Mouse (Mus musculus) gastrocnemius, adult 8-10 months (tissue): ENCODE results near the gene H2afy. TPM values are rescaled to one million over a fixed set of nuclear protein-coding genes. Genes with fewer than 3 reads are reported as not detected.
"Not testable (repeated sequence)": the region's sequence is repeated elsewhere in the genome, so short reads cannot be mapped to it uniquely, and the experiment has no call there.

ENCODE experiments used
- DNase-seq, 2 experiments: peaks; one replicate each; pipeline ENCODE4 v3.0.0; 2022; ENCODE audit warnings: low spot score in 2 of 2
- total RNA-seq, 4 experiments: library from RNA; stranded (reverse); gene quantifications; 2 replicates each; pipeline ENCODE4 v1.2.4; 2022

Gene H2afy
- total RNA-seq, 4 experiments from 2014 or later: 56.9 to 69.8 (median 60.2) TPM

DNA sequence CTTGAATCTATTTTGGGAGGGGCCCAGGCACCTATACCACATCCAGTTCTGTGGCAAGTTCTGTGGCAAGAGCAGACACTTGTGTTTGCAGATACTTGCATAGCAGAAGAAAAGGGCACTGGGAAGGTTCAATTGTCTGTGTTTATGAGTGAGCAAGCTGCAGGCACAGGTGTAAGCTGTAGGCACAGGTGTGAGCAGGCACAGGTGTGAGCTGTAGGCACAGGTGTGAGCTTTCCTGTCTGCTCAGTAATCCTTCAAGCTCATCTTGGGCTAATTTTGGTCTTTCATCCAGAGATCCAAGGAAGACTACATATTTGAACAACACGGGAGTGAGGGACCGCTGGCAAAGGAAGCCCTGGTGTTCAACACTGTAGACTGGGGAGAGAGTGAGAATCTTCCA, 56.5 kb downstream of the H2afy start:
- no peak for DNase-seq

DNA sequence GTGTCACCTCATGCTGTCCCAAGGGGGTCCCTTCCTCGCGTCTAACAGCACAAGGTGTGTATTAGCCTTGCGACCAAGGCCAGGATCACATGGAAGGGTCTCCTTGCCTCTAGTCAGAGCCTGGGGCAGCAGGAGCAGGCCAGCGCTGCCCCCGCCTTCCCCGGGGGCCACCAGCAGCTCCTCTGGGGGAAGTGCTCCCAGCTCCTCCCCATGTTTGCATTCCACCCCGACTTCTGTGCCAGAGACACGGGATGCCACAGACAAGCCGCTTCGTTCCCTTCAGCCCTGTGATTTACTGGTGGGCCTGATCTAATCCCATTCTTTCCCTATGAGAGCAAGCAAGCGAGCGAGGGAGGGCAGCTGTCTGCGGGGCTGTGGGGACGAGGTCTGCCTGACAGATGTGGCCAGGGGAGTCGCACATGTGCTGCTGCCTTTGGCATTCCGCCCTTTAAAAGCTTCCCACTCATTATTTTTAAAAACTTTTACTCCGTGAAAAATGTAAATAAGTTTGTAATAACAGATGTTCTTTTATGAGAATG, 57.4 kb downstream of the H2afy start:
- no peak for DNase-seq

DNA sequence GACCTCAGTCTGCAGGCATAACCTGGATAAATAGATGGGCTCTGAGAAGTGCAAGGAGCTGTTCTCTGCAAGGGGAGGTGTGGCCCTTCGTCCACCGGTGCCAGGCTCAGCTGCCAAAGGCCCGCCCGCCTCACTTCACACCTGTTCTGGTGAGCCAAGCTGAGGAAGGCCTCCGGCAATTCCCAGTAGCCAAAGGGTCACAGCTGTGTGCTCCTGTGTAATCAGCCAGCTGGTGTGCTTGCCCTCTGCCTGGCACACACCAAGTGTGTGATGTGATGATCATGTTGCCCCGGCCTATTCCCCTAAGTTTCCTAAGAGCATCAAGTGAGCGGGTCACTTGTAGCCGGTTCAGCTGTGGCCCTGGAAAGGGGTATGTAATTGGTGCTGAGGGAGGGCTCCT, 60.2 kb downstream of the H2afy start:
- DNase-seq: peak in 1 of 2 experiments; percentile 53

DNA sequence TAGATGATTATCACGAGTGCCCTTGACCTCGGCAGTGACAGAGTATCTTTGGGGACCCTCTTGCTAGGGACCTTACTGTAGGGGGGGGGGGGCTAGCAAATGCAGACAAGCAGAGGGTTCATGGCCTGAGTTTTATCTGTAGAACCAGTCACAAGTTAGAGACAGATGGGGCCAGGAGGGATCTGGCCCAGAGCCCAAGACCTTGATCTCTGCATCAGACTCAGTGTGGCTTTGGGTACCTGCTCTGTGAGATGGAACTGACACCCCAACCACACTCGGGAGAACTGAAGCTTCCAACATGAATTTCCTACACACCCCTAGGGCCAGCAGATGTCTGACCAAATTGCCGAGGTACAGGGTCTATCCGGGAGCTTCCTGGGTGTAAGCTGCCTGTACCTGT, 63.0 kb downstream of the H2afy start:
- DNase-seq: no peak

DNA sequence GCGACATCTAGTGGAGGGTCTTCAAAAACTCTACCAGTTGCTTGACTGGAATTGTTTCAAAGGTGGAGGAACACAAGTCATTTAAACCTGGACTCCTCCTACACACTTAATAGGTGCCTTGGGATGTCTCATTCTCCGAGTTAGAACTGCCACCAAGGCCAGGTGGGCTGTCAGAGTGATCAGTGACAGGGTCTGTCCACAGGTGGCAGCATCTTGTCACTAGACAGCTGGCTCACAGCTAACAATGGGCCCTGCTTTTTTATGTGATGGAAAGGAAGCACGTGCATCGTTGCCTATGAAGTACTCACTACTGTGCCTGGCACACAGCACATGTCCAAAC, 63.9 kb downstream of the H2afy start:
- no peak for DNase-seq

DNA sequence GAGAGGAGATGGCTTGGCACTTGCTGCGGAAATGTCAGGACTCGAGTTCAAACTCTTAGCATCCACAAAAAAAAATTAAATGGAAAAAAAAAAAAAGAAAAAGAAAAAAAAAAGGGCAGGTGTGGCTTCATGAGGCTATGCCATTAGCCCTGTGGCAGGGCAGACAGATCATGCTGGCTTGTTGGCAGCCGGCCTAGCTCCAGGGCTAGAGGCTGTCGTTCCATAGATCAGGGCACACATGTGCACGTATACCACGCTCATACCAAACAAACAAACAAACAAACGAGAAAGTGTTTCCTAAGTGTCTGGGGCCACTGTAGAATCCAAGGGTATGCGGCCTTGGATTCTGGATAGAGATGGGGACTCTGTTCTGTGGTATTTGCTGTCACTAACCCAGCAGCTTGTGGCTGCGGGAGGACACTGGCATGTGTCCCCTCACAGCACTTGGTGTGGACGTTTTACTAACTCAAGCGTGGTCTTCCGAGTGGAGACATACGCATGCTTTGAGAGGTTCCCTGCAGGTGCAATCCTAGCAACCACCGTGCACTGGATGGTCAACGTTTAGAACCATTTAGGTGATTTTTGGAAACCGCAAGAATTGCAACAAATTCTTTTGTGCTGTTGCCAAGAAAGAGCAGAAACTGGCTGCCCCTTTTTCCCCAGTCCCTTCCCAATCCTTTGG, 64.4 kb downstream of the H2afy start:
- DNase-seq: no peak

DNA sequence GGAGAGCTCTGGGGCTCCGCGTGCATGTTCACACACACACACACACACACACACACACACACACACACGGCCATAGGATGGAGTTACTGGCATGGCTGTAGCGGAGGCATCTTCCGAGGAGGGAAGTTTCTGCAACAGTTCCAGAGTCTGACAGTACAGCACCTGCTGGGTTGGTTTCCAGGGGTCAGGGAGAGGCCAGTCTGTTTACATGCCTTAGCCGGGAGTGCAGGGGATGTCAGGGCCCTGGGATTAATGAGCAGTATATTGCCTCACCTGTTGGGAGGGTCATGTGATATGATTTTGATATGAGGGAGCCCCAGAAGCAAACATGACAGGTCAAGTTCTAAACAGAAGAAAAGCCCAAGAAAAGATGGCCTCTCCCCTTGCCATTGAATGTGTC, 66.5 kb downstream of the H2afy start:
- DNase-seq: no peak

DNA sequence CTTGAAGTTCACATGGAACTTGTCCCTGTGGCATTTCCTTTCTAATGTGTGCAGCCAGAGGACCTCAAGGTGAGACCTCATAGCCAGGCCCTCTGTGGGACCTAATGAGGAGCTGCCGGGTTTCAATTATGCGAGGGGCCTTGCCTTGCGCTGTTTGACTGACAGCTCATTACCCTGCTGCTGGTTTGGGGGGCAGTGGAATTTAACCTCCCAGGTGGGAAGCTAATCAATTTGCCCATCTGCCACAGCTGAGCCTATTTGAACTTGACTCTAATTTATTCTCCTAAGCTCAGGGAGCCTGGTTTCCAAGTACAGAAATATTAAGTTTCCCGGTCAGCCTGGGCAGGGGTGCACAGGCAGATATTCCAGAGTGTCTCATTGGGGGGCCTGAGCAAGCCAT, 67.6 kb downstream of the H2afy start:
- DNase-seq: no peak

DNA sequence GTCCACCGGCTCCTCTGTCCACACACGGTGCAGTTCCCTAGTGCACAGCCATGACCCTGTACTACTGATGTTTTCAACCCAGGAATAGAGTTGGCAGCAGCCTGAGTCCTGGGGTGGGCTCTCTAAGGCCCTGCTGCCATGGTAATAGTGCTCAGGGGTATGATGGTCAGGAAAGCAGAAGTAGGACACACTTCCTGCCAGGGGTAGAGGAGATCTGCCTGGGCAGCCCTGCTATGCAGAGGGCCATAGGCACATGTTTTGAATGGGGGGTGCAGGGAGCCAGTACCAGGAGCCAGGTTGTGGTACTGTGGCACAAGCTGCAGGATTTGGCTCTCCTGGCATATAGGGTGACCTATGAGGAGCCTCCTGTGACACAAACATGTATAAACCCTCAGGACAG, 69.3 kb downstream of the H2afy start:
- DNase-seq: no peak

DNA sequence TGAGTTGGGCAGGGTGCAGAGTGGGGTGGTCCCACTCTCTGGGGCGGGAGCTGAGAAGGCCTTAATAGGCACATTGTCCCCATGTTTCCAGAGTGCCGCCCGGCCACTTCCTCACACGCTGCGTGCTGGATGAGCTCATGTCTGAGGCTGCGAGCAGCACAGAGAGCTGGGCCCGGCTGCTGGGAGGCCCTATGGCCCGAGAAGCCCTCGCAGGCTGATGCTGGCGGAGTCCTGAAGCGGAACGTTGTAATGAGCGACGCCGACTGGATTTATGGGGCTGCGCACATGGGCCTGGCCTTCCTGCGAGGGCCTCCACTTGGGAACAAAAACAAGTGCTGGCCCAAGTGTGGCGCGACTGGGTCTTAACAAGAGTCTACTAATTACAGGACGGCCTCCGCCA, 70.0 kb downstream of the H2afy start:
- no peak for DNase-seq

DNA sequence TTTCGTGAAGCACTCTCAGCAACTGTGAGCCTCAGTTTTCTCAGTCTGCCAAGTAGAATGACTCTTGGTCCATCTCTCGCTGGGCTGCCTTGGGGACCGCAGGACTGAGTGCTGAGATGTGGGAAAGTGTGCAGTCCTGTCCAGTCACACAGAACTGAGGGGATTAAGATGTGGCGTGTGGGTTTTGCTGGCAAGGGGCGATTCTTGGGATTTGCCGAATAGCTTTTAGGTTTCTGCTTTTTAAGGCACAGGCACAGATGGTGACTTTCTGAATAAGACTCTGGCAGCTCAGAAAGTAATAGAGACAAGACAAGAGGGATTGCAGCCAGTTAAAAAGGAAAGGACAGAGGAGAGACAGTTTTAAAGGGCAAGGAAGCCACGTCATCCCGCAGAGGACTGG, 78.4 kb downstream of the H2afy start:
- DNase-seq: no peak

DNA sequence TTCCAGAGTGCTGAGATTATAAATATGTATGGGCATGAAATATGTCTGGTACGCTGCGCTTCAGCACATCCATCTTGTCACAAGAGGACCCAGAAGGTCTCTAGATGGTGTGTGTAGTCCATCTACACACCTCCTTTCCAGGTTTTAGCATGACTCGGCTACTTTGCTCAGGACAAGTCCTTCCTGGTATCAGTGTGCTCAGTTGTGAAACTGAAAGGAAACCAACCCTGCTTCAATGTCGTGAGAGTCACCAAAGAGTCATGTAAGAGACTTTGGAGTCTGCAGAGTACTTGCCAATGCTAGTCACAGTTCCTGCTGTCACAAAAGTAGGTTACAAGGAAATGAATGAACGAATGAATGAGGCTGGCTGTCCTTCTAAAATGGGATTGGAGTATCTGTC, 80.4 kb downstream of the H2afy start:
- DNase-seq: no peak

DNA sequence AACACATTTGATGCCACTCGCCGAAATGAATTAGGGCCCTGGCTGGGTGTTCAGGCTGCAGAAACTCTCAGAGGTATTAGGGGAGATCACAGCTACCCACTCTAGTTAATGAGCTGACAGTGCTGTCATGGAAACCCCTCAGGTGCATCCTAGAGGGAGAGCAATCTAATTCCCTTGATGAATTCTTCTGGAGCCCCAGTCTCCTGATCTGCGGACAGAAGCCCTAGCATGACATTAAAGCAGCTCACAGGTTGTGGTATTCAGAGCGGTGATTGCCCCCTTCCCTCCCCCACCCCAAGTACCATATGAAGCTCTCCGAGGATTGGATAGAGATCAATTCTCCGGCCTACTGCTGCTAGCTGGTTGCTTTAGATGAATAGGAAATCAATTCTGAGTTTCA, 82.1 kb downstream of the H2afy start:
- DNase-seq: no peak

DNA sequence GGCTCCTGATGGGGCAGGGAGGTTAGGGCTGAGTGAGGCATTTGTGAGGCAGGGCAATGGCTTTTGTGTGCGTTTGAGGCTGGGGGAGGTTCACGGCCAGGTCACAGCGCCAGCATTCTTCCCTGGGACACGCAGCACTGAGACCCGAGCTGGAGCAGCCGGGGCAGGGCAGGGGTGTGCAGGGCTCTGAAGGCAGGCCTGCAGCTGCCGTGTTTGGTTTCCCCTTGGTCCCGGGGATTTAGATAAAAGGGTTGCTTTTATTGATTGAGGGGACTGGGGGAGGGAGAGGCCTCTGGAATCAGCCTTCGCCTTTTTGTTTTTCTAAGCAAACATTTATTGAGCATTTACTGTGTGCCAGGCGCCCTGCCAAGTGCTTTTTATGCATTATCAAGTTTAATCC, 83.4 kb downstream of the H2afy start:
- DNase-seq: no peak

DNA sequence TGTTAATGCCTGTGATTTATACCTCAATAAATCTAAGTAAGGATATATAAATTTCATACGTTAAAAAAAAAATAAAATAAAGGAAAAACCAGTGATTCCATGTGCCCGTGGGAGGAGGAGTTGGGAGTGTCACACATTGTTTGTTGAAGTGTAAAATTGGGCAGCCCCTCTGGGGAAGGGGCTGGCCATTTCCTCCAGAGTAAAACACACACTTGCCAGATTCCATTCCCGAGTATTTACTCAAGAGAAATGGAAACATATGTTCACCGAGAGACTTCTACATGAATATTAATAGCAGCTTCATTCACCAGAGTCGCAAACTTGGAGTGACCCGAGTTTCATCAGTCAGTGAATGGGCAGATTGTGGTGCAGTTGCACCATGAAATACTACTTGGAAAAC, 85.9 kb downstream of the H2afy start:
- DNase-seq: no peak

DNA sequence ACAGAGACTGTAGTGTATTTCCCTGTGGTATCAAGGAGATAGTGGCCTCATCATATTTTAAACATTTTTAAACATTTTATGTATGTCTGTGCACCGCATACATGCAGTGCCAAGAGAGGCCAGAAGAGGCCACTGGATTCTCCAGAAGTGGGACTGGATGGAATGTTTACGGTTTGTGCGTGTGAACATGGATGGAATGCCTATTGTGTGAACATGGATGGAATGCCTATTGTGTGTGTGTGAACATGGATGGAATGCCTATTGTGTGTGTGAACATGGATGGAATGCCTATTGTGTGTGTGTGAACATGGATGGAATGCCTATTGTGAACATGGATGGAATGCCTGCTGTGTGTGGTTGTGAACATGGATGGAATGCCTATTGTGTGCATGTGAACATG, 93.9 kb downstream of the H2afy start:
- no peak for DNase-seq

DNA sequence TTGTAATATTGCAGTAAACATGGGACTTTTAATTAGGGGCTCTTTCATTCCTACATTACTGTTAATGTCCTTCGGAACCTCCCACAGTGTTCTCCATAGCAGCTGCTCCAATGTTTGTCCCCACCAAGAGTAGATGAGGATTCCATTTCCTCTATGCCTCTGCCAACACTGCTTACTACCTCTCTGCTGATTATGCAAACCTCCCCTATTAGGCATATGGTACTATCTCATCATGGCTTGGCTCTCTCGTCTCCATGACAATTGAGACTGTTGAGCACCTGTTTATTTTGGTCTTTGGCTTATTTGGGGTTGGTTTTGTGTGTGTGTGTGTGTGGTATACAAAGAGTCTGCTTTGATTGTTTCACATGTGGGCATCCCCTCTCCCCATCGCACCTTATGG, 95.5 kb downstream of the H2afy start:
- DNase-seq: no peak

DNA sequence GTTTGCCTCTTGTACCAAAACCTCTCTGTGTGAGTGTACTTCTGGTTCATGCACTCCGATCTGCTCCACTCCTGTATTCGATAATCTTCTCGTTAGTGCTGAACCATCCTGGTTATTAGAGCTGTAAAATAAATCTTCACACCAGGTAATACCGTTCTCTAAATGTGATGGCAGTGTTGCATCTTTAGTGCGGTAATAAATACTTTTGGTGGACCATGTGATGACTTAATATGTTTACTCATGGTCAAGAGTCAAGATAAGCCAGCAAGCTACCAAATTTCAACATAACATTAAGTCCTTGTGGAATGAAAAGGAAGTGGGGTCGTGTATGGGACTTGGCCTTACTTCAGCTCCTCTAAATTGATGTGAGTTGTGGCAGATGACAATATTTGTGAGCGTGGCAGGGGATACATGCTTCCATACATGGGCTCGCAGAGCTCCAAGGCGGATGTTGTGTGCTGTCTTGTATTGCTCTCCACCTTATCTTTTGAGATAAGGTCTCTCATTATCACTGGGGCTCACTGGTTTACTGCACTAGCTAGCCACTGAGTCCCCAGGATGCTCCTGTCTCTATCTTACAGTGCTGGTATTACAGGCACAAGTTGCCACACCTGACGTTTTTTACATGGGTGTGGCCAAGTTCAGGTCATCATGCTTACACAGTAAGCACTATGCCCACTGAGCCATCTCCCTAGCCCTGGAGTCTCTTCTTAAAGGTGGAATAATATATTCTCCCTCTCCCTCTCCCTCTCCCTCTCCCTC, 96.4 kb downstream of the H2afy start:
- DNase-seq: no peak

DNA sequence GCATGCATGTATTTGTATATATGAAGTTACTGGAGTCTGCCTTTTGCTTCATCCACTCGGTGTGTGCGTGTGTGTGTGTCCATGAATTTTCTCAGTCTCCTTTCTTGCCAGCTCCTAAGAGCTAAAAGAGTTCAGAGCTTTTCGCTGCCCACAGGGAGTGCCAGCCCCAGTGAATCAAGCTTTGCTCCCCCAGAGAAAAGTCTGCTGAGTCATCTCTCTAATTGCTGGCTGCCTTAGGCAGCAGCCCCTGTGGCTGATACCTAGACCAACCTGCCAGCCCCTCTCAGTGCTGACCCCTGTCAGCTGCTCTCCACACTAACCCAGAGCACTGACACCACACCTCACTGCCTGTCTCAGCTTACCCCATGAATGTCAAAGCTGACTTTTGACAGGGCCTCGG, 107.2 kb downstream of the H2afy start:
- DNase-seq: no peak

DNA sequence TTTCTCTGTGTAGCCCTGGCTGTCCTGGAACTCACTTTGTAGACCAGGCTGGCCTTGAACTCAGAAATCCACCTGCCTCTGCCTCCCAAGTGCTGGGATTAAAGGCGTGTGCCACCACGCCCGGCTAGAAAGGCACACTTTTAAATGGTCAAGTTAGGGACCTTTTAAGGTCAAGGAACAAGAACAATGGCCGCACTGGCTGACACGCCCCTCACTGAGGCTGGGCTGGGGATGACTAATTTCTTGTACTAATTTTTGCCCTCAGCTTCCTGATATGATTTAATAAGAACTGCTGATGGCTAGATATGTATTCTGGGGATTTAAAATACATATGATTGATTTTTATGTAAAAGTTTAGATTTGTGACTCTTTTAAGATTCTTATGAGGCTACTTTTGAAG, 108.2 kb downstream of the H2afy start:
- not testable (repeated sequence) for DNase-seq

DNA sequence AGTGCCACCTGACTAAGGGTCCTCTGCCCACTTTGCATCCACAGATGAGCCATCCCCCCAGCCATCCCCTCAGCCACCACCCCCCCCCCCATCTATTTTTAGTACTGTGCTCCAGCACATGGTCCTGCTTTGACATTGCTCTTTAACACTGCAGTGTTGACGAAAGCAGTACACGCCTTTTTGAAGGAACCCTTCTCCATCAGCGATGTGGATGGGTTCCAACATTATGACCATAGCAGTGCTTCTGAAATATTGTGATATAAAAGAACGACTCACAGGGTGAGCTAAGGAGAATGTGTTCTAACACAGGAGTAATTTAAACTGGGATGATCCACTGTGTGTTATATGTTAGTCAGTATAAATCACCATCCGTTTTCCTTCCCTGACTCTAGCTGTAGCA, 109.5 kb downstream of the H2afy start:
- DNase-seq: no peak

DNA sequence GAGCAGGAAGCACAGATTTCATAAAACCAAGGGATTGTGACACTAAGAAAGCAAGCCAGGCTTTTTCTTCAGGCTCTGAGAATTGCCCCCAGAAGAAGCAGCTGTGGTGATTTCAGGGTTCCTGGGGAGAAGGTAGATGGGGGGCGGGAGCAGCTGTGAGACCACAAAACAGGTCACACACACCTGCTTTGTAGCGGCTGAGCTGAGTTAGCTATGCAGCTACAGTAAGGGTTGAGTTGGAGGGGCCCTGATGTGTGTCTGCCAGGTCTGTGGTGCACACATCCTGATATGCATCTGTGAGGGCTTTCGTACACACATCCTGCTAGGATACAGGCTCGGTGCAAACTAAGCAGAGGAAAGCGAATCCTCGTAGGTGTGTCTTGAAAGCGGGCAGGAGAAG, 110.1 kb downstream of the H2afy start:
- no peak for DNase-seq

DNA sequence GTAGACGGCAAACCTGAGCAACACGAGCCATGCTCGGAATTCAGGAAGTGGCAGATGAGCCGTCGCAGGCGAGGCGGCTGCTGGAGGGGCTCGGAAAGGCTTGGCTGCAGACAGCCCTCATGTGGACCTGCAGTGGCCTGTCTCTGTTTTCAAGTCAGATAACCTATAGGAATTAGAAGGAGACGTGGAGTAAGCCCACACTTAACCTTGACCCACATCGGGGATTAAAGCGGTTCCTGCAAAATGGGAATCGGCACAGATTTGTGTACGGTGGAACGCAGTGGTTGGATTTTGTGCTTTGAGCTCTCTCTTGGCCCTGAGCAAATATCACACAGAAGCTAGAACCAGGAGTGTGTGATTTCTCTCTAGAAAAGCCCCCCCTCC, 111.1 kb downstream of the H2afy start:
- DNase-seq: no peak
